Mouse (Mus musculus) neural tube, embryonic 13.5 days (tissue): ENCODE measurements at regions not wholly inside any gene's neighbourhood (a gene's known extent, or its start where the extent isn't known, plus 50 kb on each side); places are given as distances from the start of the nearest gene placed in this dataset.

Experiments used
- ATAC-seq: fragments of 200-750 bp; cut with Nextera tagmentation; 2 replicates; pipeline ENCODE4 v1.8.0; 2017; ENCODE audit warnings: low read depth, mild to moderate bottlenecking, moderate TSS enrichment, moderate library complexity
- H3K27ac ChIP-seq: fragments of 300-500 bp; sonication (generic); replicated peaks from 2 replicates; pipeline ENCODE4 v1.5.1; 2015; ENCODE audit warnings: moderate library complexity, mild to moderate bottlenecking, inconsistent platforms
- H3K27me3 ChIP-seq: fragments of 300-500 bp; sonication (generic); 2 replicates; pipeline ENCODE4 v1.6.1; 2015; ENCODE audit warnings: mild to moderate bottlenecking, inconsistent platforms
- H3K36me3 ChIP-seq: fragments of 300-500 bp; sonication (generic); 2 replicates; pipeline ENCODE4 v1.6.1; 2015; ENCODE audit warnings: mild to moderate bottlenecking, inconsistent platforms
- H3K4me1 ChIP-seq: fragments of 300-500 bp; sonication (generic); replicated peaks from 2 replicates; pipeline ENCODE4 v1.6.1; 2015; ENCODE audit warnings: inconsistent platforms
- H3K4me2 ChIP-seq: fragments of 300-500 bp; sonication (generic); 2 replicates; pipeline ENCODE4 v1.6.1; 2015; ENCODE audit warnings: inconsistent platforms, mild to moderate bottlenecking, moderate library complexity
- H3K4me3 ChIP-seq: fragments of 300-500 bp; sonication (generic); 2 replicates; pipeline ENCODE4 v1.5.1; 2015; ENCODE audit warnings: mild to moderate bottlenecking, inconsistent platforms
- H3K9ac ChIP-seq: fragments of 300-500 bp; sonication (generic); 2 replicates; pipeline ENCODE4 v1.6.1; 2015; ENCODE audit warnings: moderate library complexity, mild to moderate bottlenecking, inconsistent platforms
- H3K9me3 ChIP-seq: fragments of 300-500 bp; sonication (generic); 2 replicates; pipeline ENCODE4 v1.6.1; 2016; ENCODE audit warnings: inconsistent platforms
- WGBS: fragments of 180-500 bp; shearing (Covaris S2); methylation state at CpG from one replicate; pipeline ENCODE4 v1.1.7; 2015; 5-methylcytosine and 5-hydroxymethylcytosine counted together

DNA sequence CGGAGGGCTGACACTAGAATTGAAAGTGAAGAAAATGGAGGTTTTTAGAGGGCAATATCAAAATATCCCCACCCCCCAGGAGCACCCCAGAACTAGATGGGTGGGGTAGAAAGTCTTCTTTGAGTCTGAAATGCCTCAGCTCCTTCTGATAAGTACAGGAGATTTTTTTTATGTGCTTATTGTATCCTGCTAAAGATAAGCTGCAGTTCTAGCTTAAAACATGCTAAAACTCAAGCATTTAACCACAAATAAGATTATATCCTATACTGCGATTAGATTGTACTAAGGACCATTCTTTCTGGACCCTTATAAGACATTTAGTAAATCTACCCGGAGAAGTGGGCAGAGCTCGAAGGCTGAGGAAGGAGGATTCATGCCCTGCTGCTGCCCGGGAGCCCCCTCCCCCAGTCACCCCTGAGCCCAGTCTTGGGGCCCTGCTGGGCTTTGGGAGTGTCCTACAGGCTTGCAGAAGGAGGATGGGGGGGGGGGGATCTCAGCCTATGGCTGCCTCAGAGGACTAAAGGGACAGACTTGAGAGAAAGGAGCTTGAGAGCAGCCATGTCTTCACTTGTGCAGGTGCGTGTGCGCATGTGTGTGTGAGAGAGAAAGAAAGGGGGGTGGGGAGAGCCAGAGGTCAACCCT lies 61.5 kb upstream of the Galnt10 start:
- 21% methylated on average over 7 of the region's 7 CpGs for WGBS
- H3K4me2 ChIP-seq: peak overlapping the region; percentile 20; the same call in 1 of the 2 replicates
- peaks cover 32% of the 10 kb centered on the region for H3K4me1 ChIP-seq
- peaks cover 3% of the 10 kb centered on the region; the same call in 1 of the 2 replicates for H3K27me3 ChIP-seq
- no peaks in the 10 kb centered on the region for H3K9me3 ChIP-seq
- peak; percentile 48; the same call in 1 of the 2 replicates for ATAC-seq
- H3K9ac ChIP-seq: peak overlapping the region; percentile 47
- no peak overlapping the region for H3K4me3 ChIP-seq
- H3K27ac ChIP-seq: peak overlapping the region; percentile 64; the same call in 1 of the 2 replicates
- H3K36me3 ChIP-seq: no peaks in the 10 kb centered on the region

- H3K27me3 ChIP-seq: peaks cover 3% of the 10 kb centered on the region; the same call in 1 of the 2 replicates
- no peak overlapping the region for H3K9ac ChIP-seq
- H3K4me1 ChIP-seq: peaks cover 32% of the 10 kb centered on the region
- no peak for ATAC-seq
- no peaks in the 10 kb centered on the region for H3K36me3 ChIP-seq
- H3K9me3 ChIP-seq: no peaks in the 10 kb centered on the region
- H3K4me3 ChIP-seq: no peak overlapping the region
- H3K27ac ChIP-seq: no peak overlapping the region
- 86% methylated on average over 3 of the region's 3 CpGs for WGBS
- H3K4me2 ChIP-seq: no peak overlapping the region
These were observed 59.6 kb upstream of the Galnt10 start for GRCm38 (mm10) chr11:57585646-57586045.

DNA sequence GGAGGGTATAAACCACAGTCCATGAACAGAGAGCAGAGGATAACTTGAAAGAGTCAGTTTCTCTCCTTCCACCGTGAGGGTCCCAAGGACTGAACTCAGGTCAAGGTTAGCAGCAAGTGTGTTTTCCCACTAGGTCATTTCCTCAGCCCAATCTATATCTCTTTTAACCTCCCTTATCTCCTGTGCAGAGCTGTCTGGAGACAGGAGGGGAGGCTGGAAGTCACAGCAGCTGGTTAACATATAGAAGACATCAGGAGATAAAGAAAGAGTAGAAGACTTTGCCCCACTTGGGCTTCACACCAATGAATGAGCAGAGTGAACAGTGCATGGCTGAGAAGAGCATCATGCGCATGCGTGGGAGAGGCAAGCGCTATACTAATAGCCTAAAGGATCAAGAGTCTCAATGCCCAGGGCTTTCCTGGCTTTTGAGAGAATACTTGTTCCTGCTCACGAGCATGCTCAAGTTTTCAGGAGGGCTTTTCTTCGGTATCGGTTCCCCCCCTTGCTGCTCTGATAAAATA lies 53.0 kb upstream of the Galnt10 start:
- WGBS: 97% methylated on average over 7 of the region's 7 CpGs
- no peaks in the 10 kb centered on the region for H3K36me3 ChIP-seq
- H3K4me3 ChIP-seq: no peak overlapping the region
- no peak overlapping the region for H3K4me2 ChIP-seq
- H3K9ac ChIP-seq: no peak overlapping the region
- peaks cover 12% of the 10 kb centered on the region for H3K4me1 ChIP-seq
- H3K27ac ChIP-seq: no peak overlapping the region
- ATAC-seq: no peak
- no peaks in the 10 kb centered on the region for H3K27me3 ChIP-seq
- H3K9me3 ChIP-seq: no peaks in the 10 kb centered on the region
